Mouse (Mus musculus) MEL (cell line): ENCODE measurements around the gene Cdh10. TPM values are rescaled to one million over a fixed set of nuclear protein-coding genes. Genes with fewer than 3 reads are reported as not detected.

ENCODE experiments used
- DNase-seq: peaks from one replicate; pipeline ENCODE4 v3.0.0; 2011; ENCODE audit warnings: low read depth, low spot score
- H3K27ac ChIP-seq: 2 replicates; pipeline ENCODE4 v1.5.1; 2012; ENCODE audit warnings: low read depth, mild to moderate bottlenecking, control low read depth, low read length, moderate library complexity; ENCODE audit not compliant: control insufficient read depth
- H3K27me3 ChIP-seq, 2 experiments: fragments of 150-350 bp in 1 of 2; sonication (generic) in 1 of 2; 2 replicates each; pipeline ENCODE4 v1.6.1; 2012; ENCODE audit warnings: low read length in 2 of 2, mild to moderate bottlenecking in 2 of 2, improper control_type of control experiment in 1 of 2, moderate library complexity in 1 of 2; ENCODE audit not compliant: insufficient read depth in 2 of 2, control insufficient read depth in 1 of 2
- H3K36me3 ChIP-seq, 2 experiments: 2 replicates each; pipeline ENCODE4 v1.6.1; 2012 to 2014; ENCODE audit warnings: low read length in 2 of 2, improper control_type of control experiment in 1 of 2, inconsistent platforms in 1 of 2, mild to moderate bottlenecking in 1 of 2; ENCODE audit not compliant: insufficient read depth in 2 of 2, control insufficient read depth in 1 of 2
- H3K4me1 ChIP-seq, 2 experiments: fragments of 150-350 bp in 1 of 2; sonication (generic) in 1 of 2; 2 replicates each; pipeline ENCODE4 v1.6.1; 2012; ENCODE audit warnings: low read length in 2 of 2, improper control_type of control experiment in 1 of 2, mild to moderate bottlenecking in 1 of 2; ENCODE audit not compliant: insufficient read depth in 2 of 2, control insufficient read depth in 1 of 2
- H3K4me3 ChIP-seq, 2 experiments: fragments of 150-350 bp in 1 of 2; sonication (generic) in 1 of 2; 2 replicates each; pipeline ENCODE4 v1.5.1; 2012; ENCODE audit warnings: low read depth in 2 of 2, low read length in 2 of 2, mild to moderate bottlenecking in 2 of 2, moderate library complexity in 2 of 2, control low read depth in 1 of 2, improper control_type of control experiment in 1 of 2; ENCODE audit not compliant: control insufficient read depth in 1 of 2, insufficient read depth in 1 of 2
- H3K79me2 ChIP-seq: 2 replicates; pipeline ENCODE4 v1.6.1; 2012; ENCODE audit warnings: mild to moderate bottlenecking, low read length, moderate library complexity; ENCODE audit not compliant: control insufficient read depth, poor library complexity, insufficient read depth
- H3K9ac ChIP-seq: 2 replicates; pipeline ENCODE4 v1.6.1; 2012; ENCODE audit warnings: low read depth, mild to moderate bottlenecking, control low read depth, low read length, moderate library complexity; ENCODE audit not compliant: control insufficient read depth, poor library complexity, severe bottlenecking
- H3K9me3 ChIP-seq: fragments of 150-350 bp; sonication (generic); replicated peaks from 2 replicates; pipeline ENCODE4 v1.6.1; 2012; ENCODE audit warnings: mild to moderate bottlenecking, low read length, improper control_type of control experiment, moderate library complexity; ENCODE audit not compliant: insufficient read depth
- CTCF ChIP-seq, 3 experiments: IDR thresholded peaks in 2 of 3; conservative IDR thresholded peaks in 1 of 3; 2 replicates each; pipeline ENCODE4 v1.5.1; 2011 to 2012; ENCODE audit warnings: low read length in 3 of 3, low read depth in 2 of 3, mild to moderate bottlenecking in 2 of 3, improper control_type of control experiment in 1 of 3, inconsistent platforms in 1 of 3, mixed read lengths in 1 of 3, moderate library complexity in 1 of 3; ENCODE audit not compliant: control insufficient read depth in 1 of 3, insufficient read depth in 1 of 3, poor library complexity in 1 of 3, severe bottlenecking in 1 of 3
- GABPA ChIP-seq: IDR thresholded peaks from 2 replicates; pipeline ENCODE4 v1.6.1; 2012; ENCODE audit warnings: low read depth, mild to moderate bottlenecking, inconsistent platforms, low read length, improper control_type of control experiment, moderate library complexity
- KAT2A ChIP-seq: conservative IDR thresholded peaks from 2 replicates; pipeline ENCODE4 v1.6.1; 2012; ENCODE audit warnings: low read depth, low read length, improper control_type of control experiment, inconsistent platforms
- MAZ ChIP-seq: IDR thresholded peaks from 2 replicates; pipeline ENCODE4 v1.6.1; 2012; ENCODE audit warnings: low read depth, mild to moderate bottlenecking, inconsistent platforms, low read length, improper control_type of control experiment
- MEF2A ChIP-seq: IDR thresholded peaks from 2 replicates; pipeline ENCODE4 v1.6.1; 2014; ENCODE audit warnings: low read depth, mild to moderate bottlenecking, inconsistent platforms, low read length, improper control_type of control experiment; ENCODE audit not compliant: poor library complexity, insufficient replicate concordance, severe bottlenecking; ENCODE audit errors: extremely low read depth
- MYC ChIP-seq: IDR thresholded peaks from 2 replicates; pipeline ENCODE4 v1.6.1; 2011; ENCODE audit warnings: low read depth, mild to moderate bottlenecking, low read length, improper control_type of control experiment, moderate library complexity
- NELFE ChIP-seq: IDR thresholded peaks from 2 replicates; pipeline ENCODE4 v1.6.1; 2011; ENCODE audit warnings: low read depth, low read length, improper control_type of control experiment
- POLR2AphosphoS5 ChIP-seq: IDR thresholded peaks from 2 replicates; pipeline ENCODE4 v1.6.1; 2012; ENCODE audit warnings: low read depth, borderline replicate concordance, mild to moderate bottlenecking, inconsistent platforms, low read length, moderate library complexity, mixed read lengths
- UBTF ChIP-seq: IDR thresholded peaks from 2 replicates; pipeline ENCODE4 v1.6.1; 2012; ENCODE audit warnings: low read depth, mild to moderate bottlenecking, inconsistent platforms, low read length, improper control_type of control experiment, moderate library complexity, borderline replicate concordance; ENCODE audit not compliant: insufficient read depth
- ZNF384 ChIP-seq: IDR thresholded peaks from 2 replicates; pipeline ENCODE4 v1.6.1; 2012; ENCODE audit warnings: low read depth, mild to moderate bottlenecking, inconsistent platforms, low read length, improper control_type of control experiment
- polyA plus RNA-seq, 2 experiments: library from polyadenylated mRNA; stranded (reverse) in 1 of 2; unstranded in 1 of 2; fragments of >175 nt in 1 of 2; fragments of >200 nt in 1 of 2; gene quantifications; 2 replicates each; pipeline versions ENCODE4 v1.2.1 to v1.2.4; 2012; ENCODE audit warnings: low replicate concordance in 2 of 2, low read depth in 1 of 2; ENCODE audit not compliant: insufficient read length in 2 of 2, insufficient read depth in 1 of 2, missing spikeins in 1 of 2
- total RNA-seq: library from RNA; depleted of rRNA; stranded (reverse); fragments of 300-350 nt; gene quantifications from 2 replicates; pipeline ENCODE4 v1.2.3, GENCODE M21; 2012; rRNA removed

Gene Cdh10
- total RNA-seq, result not detected in 2 replicates
- polyA plus RNA-seq, result not detected

DNA sequence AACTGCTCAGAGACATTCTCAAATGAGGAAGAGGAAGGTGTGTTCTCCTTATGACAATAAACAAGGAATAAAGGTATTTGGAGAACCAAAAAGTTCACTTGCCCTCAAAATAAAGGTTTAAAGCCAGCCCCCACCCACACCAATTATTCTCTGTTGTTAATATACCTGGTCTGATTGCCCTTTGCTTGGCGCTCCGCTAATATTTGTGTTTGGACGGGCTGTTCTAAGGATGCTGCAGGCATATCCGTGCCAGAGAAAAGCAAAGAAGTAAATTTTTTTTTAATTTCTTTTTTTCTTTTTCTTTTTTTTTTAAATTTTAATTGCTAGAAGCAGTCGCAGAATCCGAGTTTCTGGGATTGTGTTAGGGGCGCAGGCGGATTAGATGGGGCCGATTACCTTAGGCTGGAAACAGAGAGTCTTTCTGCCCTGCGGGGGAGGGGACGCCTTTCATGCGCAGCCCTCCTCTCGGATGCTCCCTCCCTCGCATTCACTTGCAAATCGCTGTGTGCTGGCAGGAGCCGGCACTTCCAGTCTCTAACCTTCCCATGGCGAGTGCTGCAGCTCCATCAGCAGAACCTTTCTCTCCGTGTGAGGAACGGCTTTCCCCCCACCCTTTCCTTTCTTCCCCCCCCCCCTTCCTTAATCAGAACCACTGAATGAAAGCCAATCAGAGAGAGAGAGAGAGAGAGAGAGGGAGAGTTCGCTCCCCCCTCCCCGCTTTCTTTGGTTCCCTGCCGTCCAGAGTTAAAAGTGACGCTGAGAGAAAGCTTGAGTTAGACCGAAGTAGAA is at the start of gene Cdh10:
Gene Cdh10 (plus strand): TSS at position 763 of the 789 bp plus-strand sequence.
- Histone ChIP-seq H3K9me3 (no peaks in the 10 kb centered on the region), H3K27ac (no peak within 1 kb of the TSS), H3K79me2 (no peaks in the 10 kb centered on the region), H3K4me1 (no peaks in the 10 kb centered on the region), H3K27me3 (no peaks in the 10 kb centered on the region), H3K36me3 (no peaks in the 10 kb centered on the region; a peak in 1 of 4 replicates), H3K4me3 (no peak within 1 kb of the TSS), H3K9ac (no peak within 1 kb of the TSS)
- no peak for DNase-seq
- no peak for TF ChIP-seq MAZ
- no peak for TF ChIP-seq UBTF
- no peak for TF ChIP-seq MEF2A

DNA sequence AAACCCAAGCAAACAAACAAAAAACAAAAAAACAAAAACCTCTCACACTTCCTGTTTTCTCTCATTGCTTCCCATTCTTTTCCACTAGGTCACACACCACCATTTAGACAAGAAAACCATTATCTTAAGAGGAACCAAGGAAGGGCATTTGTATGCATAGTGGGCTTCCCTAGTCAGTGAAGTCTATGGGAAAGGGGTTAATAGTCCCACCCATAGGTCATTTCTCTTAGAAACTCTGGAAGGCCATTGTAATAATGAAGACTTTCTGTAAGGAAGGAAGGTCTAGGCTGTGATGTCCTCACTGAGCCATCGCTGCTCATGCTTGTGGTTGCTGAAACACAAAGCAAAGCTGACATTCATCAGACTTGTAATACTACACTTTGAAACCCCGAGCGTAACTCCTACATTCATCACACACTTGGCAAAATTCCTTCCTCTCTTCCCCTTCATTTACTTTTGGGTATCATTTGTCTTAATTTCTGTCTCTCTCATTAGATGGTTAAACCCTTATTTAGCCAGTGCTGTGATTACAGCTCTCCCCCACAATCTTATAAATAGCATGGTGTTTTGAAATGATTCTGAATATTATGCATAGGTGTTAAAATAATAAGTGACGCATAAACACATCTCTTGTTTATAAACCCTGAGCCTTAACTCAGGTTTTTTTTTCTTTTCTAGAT is 9.5 kb upstream of the Cdh10 start:
- TF ChIP-seq ZNF384, result no peak
- TF ChIP-seq MYC, result no peak
- no peak for TF ChIP-seq GABPA
- TF ChIP-seq, all 39 proteins: peak for 0
- Histone ChIP-seq H3K27ac (no peak overlapping the region), H3K4me3 (no peak overlapping the region), H3K9me3 (no peaks in the 10 kb centered on the region), H3K27me3 (no peaks in the 10 kb centered on the region), H3K4me1 (no peaks in the 10 kb centered on the region), H3K9ac (no peak overlapping the region), H3K36me3 (no peaks in the 10 kb centered on the region), H3K79me2 (no peaks in the 10 kb centered on the region)
- DNase-seq, result no peak

DNA sequence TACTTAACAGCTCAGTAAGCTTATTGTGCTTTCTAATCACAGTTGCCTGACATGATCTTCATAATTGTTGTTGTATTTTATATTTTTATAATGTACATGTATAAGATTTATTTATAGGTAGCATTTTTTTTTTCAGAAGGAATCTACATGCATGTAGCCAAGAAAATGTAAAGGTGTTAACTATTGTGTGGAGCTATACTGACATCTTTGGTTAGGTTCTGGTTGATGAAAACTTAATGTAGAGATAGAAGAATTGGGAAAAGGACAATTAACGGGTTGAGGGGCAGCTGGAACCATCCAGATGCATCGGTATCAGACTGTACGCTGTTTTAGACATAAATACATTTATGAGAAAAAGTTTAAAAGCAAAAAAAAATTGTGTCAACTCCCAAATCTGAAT is 1.0 kb upstream of the Cdh10 start:
- TF ChIP-seq POLR2AphosphoS5, result no peak
- TF ChIP-seq UBTF, result no peak
- no peak for TF ChIP-seq NELFE
- TF ChIP-seq KAT2A, result no peak
- TF ChIP-seq CTCF (IDR thresholded peaks at IDR 0.05 in 2 of 3, conservative IDR thresholded peaks at IDR 0.05 in 1 of 3; ENCODE audit: control insufficient read depth in 1 of 3, insufficient read depth in 1 of 3, low read depth in 2 of 3, low read length in 3 of 3, poor library complexity in 1 of 3, severe bottlenecking in 1 of 3), result no peak
- TF ChIP-seq GABPA, result no peak
- no peaks in the 10 kb centered on the region for H3K27me3 ChIP-seq
- no peaks in the 10 kb centered on the region for H3K4me1 ChIP-seq
- H3K9ac ChIP-seq, result no peak overlapping the region
- no peak for DNase-seq
- H3K27ac ChIP-seq, result no peak overlapping the region
- H3K4me3 ChIP-seq, result no peak overlapping the region
- no peaks in the 10 kb centered on the region for H3K9me3 ChIP-seq
- no peaks in the 10 kb centered on the region; a peak in 1 of 4 replicates for H3K36me3 ChIP-seq
- H3K79me2 ChIP-seq, result no peaks in the 10 kb centered on the region
